Mouse (Mus musculus): Measurements from ENCODE around the gene Arhgef3. TPM values are rescaled to one million over a fixed set of nuclear protein-coding genes. Genes with fewer than 3 reads are reported as not detected.

The Arhgef3 gene
- polyA plus RNA-seq, 1 experiment from 2014 or later: 13.6 TPM

DNA sequence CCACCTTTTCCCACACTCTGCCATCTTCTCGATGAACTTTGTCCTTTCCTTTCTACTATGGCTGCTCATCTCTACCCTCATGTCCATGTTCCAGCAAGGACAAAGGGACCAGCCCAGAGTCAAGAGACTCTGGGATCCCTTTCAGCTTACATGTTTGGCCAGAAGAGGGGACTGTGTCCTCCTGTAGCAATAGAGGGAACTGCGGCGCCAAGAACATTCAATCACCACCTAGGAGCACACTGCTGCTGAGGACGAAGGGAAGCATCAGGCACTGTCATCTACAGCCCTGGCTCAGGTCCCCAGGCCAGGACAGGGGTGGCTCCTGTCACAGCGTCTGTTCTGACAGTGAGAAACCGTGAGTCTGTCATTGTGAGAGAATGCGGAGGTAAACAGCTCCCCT is 65.1 kb downstream of the Arhgef3 start:
- Histone ChIP-seq H3K4me1 (peaks cover 13% of the 10 kb centered on the region), H3K9me3 (replicated peaks) (no peaks in the 10 kb centered on the region), H3K36me3 (no peaks in the 10 kb centered on the region), H3K27me3 (replicated peaks) (no peaks in the 10 kb centered on the region), H3K4me2 (no peak overlapping the region), H3K4me3 (replicated peaks) (no peak overlapping the region), H3K27ac (replicated peaks) (no peak overlapping the region), H3K9ac (replicated peaks) (no peak overlapping the region)
- ATAC-seq (ENCODE audit: low FRiP score): no peak
- WGBS: 87% methylated on average over 7 of the region's 7 CpGs

DNA sequence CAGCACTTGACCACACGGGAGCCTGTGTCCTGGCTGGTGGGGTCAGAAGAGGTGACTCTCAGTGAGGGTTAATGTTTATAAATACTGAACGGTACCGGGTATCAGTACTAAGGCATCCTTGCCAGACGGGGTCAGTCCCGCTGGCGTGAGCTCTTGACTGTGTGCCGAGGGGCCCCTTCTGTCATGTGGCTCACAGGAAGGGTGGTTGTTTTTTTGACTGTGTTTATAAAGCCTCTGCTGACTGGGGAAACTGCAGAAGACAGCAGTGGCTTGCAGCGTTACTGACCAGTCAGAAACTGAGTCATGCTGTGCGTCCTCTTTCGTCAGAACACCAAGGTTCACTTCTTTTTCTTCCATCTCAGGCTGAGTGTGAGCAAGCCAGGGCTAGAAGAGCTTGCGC is 67.4 kb downstream of the Arhgef3 start:
- no peaks in the 10 kb centered on the region for H3K36me3 ChIP-seq
- H3K27me3 ChIP-seq (replicated peaks): 0 out of 2 replicates have a peak, but pooled peaks cover 7% of the 10 kb centered on the region
- ATAC-seq (ENCODE audit: low FRiP score): no peak
- no peaks in the 10 kb centered on the region for H3K9me3 ChIP-seq (replicated peaks)
- peaks cover 13% of the 10 kb centered on the region for H3K4me1 ChIP-seq
- H3K27ac ChIP-seq (replicated peaks): no peak overlapping the region
- H3K4me2 ChIP-seq: no peak overlapping the region
- WGBS: 81% methylated on average over 11 of the region's 11 CpGs
- H3K9ac ChIP-seq (replicated peaks): no peak overlapping the region
- no peak overlapping the region for H3K4me3 ChIP-seq (replicated peaks)

DNA sequence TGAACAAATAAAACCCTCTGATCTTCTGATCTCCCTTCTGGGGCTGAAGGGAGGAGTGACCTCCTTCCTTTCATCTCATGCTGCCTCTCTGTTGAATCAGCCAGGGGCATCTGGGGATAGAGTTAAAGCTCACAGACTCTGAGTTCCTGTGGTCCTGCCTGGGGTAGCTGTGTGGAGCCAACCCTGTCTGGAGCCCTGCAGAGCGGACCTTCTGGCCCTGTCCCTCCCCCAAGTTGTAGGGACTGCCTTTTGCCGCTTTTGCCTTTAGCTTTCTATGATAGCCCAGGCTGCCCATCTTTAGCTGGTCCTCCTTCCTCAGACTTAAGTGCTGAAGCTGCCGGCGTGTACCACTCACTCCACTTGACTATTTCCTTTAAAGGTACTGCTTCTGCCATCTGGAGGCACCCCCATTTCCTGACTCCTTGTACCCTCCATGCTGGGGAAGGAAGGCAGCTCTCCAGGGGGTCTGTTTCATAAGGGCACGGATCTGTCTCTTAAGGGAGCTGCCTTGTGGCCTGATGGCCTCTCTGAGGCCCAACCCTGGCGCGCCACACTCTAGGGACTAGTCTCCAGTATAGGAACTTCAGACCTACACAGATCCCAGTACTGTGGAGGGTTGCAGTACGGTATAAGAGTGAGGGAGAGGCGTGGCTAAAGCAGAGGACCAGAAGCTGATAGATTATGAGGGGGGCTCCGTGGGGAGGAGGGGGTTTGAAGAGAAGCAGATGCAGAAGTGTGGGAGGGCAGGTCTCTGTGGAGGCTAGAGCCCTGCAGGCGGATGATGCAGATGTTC is 68.1 kb downstream of the Arhgef3 start:
- 71% methylated on average over 11 of the region's 11 CpGs for WGBS
- H3K9me3 ChIP-seq (replicated peaks): no peaks in the 10 kb centered on the region
- no peaks in the 10 kb centered on the region for H3K36me3 ChIP-seq
- 0 out of 2 replicates have a peak, but pooled peaks cover 7% of the 10 kb centered on the region for H3K27me3 ChIP-seq (replicated peaks)
- ATAC-seq (ENCODE audit: low FRiP score): no peak
- H3K4me3 ChIP-seq (replicated peaks): no peak overlapping the region
- H3K27ac ChIP-seq (replicated peaks): no peak overlapping the region
- no peak overlapping the region for H3K9ac ChIP-seq (replicated peaks)
- H3K4me1 ChIP-seq: peaks cover 13% of the 10 kb centered on the region
- H3K4me2 ChIP-seq: no peak overlapping the region

DNA sequence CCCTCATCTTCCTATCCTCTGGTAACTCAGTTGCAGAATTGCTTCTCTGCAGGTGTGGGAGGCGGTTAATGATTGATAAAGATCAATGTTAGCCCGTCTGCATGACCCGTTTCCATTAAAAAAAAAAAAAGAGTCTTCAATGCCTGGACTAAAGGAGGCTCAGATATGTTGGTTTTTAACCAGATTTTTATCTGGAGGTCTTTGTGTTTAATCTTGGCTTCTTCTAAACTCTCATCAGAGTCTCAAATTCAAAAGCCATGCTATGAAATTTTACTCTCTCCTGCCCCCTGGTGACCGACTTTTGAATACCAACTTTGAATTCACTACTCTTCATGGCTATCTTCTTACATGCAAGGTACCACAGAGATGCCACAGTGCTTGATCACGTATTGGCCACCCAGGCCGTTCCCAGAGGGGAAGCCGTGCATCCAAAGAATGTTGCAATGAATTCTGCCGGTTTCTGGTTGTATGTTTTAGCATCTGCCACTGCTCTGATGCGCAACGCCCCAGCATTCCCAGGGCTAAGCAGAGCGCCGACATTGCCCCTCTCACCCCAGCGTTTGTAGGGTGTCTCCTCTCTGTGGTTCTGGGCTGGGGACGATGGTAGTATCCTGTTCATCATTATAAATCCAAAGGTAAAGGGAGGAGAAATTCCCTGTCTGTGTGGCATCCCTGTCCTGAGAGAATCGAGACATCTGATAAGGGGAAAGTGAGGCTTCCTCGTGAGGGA is 69.0 kb downstream of the Arhgef3 start:
- H3K4me3 ChIP-seq (replicated peaks): no peak overlapping the region
- no peak overlapping the region for H3K9ac ChIP-seq (replicated peaks)
- 0 out of 2 replicates have a peak, but pooled peaks cover 7% of the 10 kb centered on the region for H3K27me3 ChIP-seq (replicated peaks)
- no peaks in the 10 kb centered on the region for H3K9me3 ChIP-seq (replicated peaks)
- WGBS: 66% methylated on average over 16 of the region's 16 CpGs
- no peak overlapping the region for H3K27ac ChIP-seq (replicated peaks)
- H3K36me3 ChIP-seq: no peaks in the 10 kb centered on the region
- ATAC-seq (ENCODE audit: low FRiP score): no peak
- H3K4me2 ChIP-seq: no peak overlapping the region
- peaks cover 8% of the 10 kb centered on the region for H3K4me1 ChIP-seq

DNA sequence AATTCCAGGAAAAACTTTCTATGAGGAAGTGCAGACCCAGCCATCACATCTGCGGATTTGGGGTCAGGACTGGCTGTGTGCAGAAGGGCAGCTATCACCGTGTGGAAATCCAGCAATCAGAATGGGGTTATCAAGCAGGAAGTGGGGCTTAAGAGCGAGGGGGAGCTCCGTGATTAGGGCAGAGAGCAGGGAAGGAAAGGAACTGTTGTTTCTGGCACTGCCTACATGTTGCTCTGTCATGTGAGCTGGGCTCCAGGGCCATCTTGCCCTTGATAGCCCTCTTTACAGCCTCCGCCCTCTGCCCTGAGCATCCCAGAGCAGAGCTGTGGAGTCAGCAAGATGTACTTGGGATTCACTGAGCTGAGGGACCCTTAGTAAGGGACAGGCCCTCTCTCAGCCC is 71.2 kb downstream of the Arhgef3 start:
- no peak overlapping the region for H3K27ac ChIP-seq (replicated peaks)
- H3K9me3 ChIP-seq (replicated peaks): no peaks in the 10 kb centered on the region
- H3K4me2 ChIP-seq: no peak overlapping the region
- H3K36me3 ChIP-seq: no peaks in the 10 kb centered on the region
- H3K4me1 ChIP-seq: 0 out of 2 replicates have a peak, but pooled peaks cover 6% of the 10 kb centered on the region
- WGBS: 75% methylated on average over 5 of the region's 5 CpGs
- H3K9ac ChIP-seq (replicated peaks): no peak overlapping the region
- H3K27me3 ChIP-seq (replicated peaks): 0 out of 2 replicates have a peak, but pooled peaks cover 7% of the 10 kb centered on the region
- ATAC-seq (ENCODE audit: low FRiP score): no peak
- no peak overlapping the region for H3K4me3 ChIP-seq (replicated peaks)

DNA sequence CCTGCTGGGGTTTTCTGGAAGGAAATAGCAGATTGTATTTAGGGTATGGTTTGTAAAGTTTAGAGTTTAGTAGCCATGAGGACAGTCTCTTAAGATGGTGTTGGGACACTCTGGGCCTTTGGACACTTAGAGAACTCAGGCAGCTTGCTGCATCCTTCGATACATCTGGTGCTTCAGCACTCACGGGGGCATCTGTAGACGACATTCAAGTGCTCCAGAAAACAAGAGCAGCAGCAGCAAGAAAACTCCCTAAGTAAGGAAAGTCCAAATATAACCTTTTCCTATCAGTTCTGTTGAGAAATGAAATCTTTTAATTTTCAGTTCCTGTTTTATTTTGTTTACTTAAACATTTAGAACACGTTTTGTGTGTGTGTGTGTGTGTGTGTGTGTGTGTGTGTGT is 71.9 kb downstream of the Arhgef3 start:
- Histone ChIP-seq H3K9ac (replicated peaks) (no peak overlapping the region), H3K9me3 (replicated peaks) (no peaks in the 10 kb centered on the region), H3K4me3 (replicated peaks) (no peak overlapping the region), H3K4me1 (0 out of 2 replicates have a peak, but pooled peaks cover 6% of the 10 kb centered on the region), H3K36me3 (no peaks in the 10 kb centered on the region), H3K27me3 (replicated peaks) (0 out of 2 replicates have a peak, but pooled peaks cover 7% of the 10 kb centered on the region), H3K27ac (replicated peaks) (no peak overlapping the region), H3K4me2 (no peak overlapping the region)
- ATAC-seq (ENCODE audit: low FRiP score): no peak
- 87% methylated on average over 4 of the region's 4 CpGs for WGBS

DNA sequence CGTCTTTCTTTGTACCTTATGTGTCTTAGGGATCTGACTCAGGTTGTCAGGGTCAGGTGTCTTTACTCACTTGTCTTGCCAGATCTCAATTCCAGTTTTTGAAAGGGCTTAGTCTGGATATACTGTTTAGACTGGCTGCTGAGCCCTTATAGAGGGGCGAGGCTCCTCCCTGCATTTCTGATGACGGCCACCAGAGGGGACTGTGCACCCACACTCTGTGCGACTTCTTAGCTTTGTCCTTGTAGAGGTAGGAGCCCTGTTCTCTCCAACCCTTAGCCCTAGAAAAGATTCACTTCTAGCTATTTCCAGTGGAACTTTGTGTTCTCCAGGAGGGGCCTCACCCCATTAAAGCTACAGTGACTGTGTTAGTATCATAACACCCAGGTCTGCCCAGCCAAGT is 72.3 kb downstream of the Arhgef3 start:
- Histone ChIP-seq H3K4me2 (no peak overlapping the region), H3K9me3 (replicated peaks) (no peaks in the 10 kb centered on the region), H3K4me3 (replicated peaks) (no peak overlapping the region), H3K9ac (replicated peaks) (no peak overlapping the region), H3K36me3 (no peaks in the 10 kb centered on the region), H3K27me3 (replicated peaks) (0 out of 2 replicates have a peak, but pooled peaks cover 7% of the 10 kb centered on the region), H3K27ac (replicated peaks) (no peak overlapping the region), H3K4me1 (0 out of 2 replicates have a peak, but pooled peaks cover 6% of the 10 kb centered on the region)
- 8% methylated on average over 4 of the region's 4 CpGs for WGBS
- peak; percentile 88; the same call in 1 of the 2 replicates for ATAC-seq (ENCODE audit: low FRiP score)

DNA sequence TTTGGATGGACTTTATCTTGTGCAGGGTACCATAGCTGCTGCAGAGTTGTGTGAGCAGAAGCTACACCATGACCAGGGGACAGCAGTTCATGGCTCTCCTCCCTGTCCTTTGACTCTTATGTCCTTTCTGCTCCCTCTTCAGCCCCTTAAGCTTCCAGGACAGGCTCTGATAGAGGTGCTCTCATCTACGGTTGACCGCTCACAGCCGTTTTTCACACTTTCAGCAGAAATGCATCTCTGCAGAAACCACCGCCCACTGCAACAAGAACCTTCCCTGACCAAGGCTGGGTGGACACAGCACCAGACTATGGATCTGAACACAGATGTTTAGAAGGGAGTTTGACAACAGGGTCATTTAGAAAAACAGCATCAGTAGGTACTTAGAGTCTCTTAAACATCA is 73.2 kb downstream of the Arhgef3 start:
- 82% methylated on average over 4 of the region's 4 CpGs for WGBS
- ATAC-seq (ENCODE audit: low FRiP score): no peak
- Histone ChIP-seq H3K9ac (replicated peaks) (no peak overlapping the region), H3K4me3 (replicated peaks) (no peak overlapping the region), H3K4me2 (no peak overlapping the region), H3K36me3 (no peaks in the 10 kb centered on the region), H3K27ac (replicated peaks) (no peak overlapping the region), H3K9me3 (replicated peaks) (no peaks in the 10 kb centered on the region), H3K27me3 (replicated peaks) (0 out of 2 replicates have a peak, but pooled peaks cover 7% of the 10 kb centered on the region), H3K4me1 (0 out of 2 replicates have a peak, but pooled peaks cover 6% of the 10 kb centered on the region)

DNA sequence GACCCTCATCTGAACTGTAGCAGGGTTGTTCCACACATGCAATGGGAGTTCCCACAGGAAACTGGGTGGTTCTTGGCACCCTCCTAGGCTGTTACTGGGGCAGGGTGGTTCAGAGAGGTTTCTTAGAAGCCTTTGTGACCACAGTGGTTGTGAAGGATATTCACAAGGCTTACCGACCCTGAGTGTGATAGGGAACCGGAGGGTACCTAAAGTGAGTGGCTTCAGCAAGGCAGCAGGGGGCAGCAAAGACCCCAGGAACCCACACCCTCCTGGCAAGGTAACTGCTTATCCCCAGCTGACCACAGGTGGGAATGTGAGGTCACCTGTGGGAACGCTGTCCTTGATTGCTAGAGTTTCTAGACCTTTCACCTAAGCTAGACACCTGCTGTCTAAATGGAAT is 77.8 kb downstream of the Arhgef3 start:
- no peak overlapping the region for H3K27ac ChIP-seq (replicated peaks)
- ATAC-seq (ENCODE audit: low FRiP score): no peak
- no peaks in the 10 kb centered on the region for H3K27me3 ChIP-seq (replicated peaks)
- H3K4me2 ChIP-seq: no peak overlapping the region
- WGBS: 49% methylated on average over 3 of the region's 3 CpGs
- no peaks in the 10 kb centered on the region for H3K9me3 ChIP-seq (replicated peaks)
- H3K4me3 ChIP-seq (replicated peaks): no peak overlapping the region
- H3K4me1 ChIP-seq: no peaks in the 10 kb centered on the region
- H3K9ac ChIP-seq (replicated peaks): no peak overlapping the region
- no peaks in the 10 kb centered on the region for H3K36me3 ChIP-seq

DNA sequence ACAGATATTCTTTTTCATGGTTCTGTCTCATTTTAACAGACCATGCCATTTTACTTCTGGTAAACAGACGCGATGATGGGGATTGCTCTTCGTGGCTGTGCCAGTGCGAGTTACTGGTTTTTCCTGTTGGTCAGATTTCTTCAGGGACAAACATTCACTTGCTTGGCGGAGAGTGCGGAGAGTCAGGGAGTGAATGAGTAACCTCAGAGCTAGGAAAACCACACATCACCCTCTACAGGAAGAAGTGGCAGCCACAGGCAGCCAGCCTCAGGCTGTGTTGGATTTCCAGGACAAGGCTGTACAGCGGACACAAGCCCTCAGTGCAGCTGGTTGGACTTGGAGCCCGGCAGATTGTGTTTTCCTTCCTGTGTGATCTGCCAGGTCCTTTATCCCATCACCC is 82.3 kb downstream of the Arhgef3 start:
- no peak overlapping the region for H3K27ac ChIP-seq (replicated peaks)
- H3K27me3 ChIP-seq (replicated peaks): no peaks in the 10 kb centered on the region
- H3K36me3 ChIP-seq: no peaks in the 10 kb centered on the region
- no peak overlapping the region for H3K9ac ChIP-seq (replicated peaks)
- WGBS: 84% methylated on average over 8 of the region's 8 CpGs
- H3K4me3 ChIP-seq (replicated peaks): no peak overlapping the region
- H3K9me3 ChIP-seq (replicated peaks): no peaks in the 10 kb centered on the region
- H3K4me1 ChIP-seq: no peaks in the 10 kb centered on the region
- ATAC-seq (ENCODE audit: low FRiP score): no peak
- no peak overlapping the region for H3K4me2 ChIP-seq

DNA sequence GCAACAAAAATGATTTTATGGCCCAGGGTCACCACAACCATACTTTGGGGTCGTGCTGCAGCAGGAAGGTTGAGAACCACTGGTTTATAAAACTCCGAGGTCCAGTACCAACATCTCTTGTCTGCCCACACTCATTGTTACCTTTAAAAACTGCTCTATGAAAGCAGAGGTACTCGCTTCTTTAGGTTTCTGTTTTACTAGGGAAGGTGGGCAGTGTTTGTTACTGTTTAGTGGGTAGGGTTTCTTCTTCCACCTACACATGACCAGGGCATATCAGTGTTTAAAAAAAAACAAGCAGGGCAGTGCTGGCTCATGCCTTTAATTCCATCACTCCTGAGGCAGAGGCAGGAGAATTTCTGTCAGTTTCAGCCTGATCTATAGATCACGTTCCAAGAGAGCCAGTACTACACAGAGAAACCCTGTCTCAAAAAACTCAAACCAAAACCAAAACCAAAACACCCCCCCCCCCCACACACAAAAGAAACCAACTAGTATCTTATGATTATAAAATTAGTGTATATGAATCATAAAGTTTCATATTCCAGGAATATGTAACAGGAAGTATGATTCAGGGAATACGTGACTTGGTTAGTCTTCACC is 83.9 kb downstream of the Arhgef3 start:
- Histone ChIP-seq H3K4me2 (no peak overlapping the region), H3K4me1 (no peaks in the 10 kb centered on the region), H3K9ac (replicated peaks) (no peak overlapping the region), H3K36me3 (no peaks in the 10 kb centered on the region), H3K27me3 (replicated peaks) (no peaks in the 10 kb centered on the region), H3K9me3 (replicated peaks) (no peaks in the 10 kb centered on the region), H3K27ac (replicated peaks) (no peak overlapping the region), H3K4me3 (replicated peaks) (no peak overlapping the region)
- ATAC-seq (ENCODE audit: low FRiP score): no peak
- 91% methylated on average over 5 of the region's 5 CpGs for WGBS
